Mouse (Mus musculus) layer of hippocampus, adult 9-11 months (tissue): ENCODE measurements around the gene Tmem109.
A peak's percentile ranks its signal among the peaks of the same experiment; 100 is the strongest.

Experiments used
- DNase-seq: peaks from one replicate; pipeline ENCODE4 v3.0.0; 2022

Tmem109 gene

DNA sequence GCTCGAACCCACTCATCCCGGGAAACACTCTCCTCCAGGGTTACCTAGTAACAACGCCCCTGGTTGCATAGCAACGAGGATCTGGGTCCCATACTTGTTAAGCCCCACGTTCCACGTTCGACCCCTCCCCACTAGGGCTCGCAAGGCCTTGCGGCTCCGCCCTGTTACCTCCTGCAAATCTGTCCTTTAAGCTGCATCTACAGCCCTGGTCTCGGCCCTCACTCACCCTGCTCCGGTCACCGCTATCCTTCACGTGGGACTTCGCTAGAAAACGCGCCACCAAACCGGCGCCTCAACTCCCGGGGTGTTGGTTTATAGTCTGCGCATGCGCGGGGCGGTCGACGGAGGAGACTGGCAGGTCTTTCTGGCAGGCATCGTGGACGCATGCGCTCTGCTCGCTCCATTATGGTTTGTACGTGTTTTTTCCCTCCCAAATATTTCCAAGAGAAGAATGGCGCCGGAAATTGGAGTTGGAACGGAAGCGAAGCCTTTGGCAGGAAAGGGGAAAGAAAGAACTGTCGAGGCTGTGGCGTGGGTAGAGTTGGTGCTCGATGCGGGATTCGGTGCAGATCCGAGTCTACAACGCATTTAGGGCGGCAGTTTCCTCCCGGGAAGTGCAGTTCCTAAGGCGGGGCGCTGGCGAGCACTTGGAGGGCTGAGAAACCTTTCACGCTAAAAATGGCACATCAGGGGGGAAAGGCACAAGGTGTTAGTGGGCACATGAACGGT is at the start of gene Tmem109:
Gene Tmem109 (minus strand): TSS at position 576 of the 729 bp plus-strand sequence.
- DNase-seq: peak; percentile 95

DNA sequence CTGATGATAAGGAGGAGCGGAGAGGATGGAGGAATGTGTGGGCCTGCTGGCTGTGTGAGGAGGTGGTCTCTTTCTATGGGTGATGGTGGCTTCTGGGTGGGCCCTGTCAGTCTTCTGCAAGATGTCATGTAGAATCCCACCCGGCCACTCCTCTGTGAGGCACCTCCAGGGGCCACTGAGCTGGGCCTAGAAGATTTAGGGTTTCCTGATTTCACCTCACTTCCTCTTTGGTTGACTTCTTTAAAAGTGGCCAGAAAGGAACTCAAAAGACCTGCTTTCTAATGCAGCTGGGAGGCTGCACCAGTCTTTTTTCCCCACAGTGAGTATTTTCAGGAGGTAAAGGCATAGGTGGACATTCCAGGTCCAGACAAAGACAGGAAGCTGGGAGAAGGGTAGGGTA is 48.8 kb upstream of the Tmem109 start:
- no peak for DNase-seq

DNA sequence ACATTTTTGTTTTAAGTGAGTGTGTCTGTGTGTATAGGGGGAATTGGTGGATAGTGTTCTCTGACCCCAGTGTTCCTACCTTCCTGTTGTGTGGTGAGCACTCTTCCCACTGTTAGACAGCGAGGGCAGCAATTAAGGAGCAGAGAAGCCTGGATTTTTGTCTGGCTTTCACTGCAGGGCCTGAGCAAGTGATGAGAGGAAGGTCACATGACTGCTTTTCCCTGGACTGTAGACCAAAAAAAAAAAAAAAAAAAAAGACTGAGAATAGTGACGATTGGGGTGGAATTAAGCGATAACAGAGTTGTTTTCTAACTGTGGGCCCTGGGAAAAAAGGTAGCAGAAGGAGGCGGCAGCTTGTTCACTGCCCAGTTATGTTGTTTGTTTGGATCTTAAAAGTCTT is 44.9 kb upstream of the Tmem109 start:
- DNase-seq: no peak

DNA sequence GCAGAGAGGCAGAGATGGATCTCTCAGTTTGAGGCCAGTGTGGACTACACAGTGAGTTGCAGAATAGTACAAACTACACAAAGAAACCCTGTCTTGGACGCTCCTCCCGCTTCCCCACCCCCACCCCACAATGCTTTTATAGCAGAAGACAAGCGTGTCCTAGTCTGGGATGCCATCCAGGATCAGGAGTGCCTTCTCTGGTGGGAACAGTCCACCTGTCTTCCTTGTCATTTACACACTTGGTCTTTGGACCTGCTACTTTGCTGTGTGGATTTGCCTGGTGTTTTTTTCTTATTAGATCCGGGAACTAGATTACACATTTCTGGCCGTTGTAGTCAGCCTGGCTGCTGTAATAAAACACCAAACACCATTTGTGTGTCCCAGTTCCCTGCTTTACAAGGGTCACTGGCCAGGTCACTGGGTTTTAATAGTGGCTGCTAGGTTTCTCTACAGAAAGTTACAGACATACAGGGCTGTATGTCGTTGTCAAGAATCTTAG is 44.4 kb upstream of the Tmem109 start:
- no peak for DNase-seq

DNA sequence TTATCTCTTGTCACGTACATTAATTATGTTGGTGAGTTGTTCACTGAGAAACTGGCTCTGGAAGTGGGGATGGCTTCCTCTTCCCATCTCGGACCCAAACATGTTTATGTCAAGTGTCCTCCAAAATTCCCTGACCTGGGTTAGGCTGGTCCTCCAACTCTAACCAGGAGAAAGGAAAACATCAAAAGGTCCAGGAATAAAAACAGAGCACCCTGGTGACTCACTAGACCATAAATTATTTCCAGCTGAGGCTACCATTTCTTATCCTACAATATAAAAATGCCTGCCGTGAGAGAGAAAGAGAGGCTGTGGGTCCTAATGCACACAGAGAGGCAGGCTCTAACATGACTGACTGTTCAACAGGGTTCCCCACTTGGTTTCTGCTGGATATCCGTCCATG is 42.4 kb upstream of the Tmem109 start:
- DNase-seq: no peak

DNA sequence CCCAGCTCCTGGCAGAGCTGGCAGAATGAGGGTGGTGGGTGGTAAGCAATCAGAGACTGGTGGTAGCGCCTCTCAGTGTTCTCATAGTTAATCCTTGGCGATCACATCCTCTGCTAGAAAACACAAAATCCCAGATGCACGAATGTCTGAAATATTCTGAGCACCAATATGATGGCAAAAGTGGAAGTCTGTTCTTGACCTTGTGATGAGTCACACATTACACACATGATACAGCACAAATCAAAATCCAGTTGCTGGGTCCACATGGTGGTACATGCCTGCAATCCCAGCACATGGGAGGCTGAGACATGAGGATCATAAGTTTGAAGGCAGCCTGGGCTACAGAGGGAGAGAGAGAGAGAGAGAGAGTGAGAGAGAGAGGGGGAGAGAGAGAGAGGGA is 39.3 kb upstream of the Tmem109 start:
- DNase-seq: no peak

DNA sequence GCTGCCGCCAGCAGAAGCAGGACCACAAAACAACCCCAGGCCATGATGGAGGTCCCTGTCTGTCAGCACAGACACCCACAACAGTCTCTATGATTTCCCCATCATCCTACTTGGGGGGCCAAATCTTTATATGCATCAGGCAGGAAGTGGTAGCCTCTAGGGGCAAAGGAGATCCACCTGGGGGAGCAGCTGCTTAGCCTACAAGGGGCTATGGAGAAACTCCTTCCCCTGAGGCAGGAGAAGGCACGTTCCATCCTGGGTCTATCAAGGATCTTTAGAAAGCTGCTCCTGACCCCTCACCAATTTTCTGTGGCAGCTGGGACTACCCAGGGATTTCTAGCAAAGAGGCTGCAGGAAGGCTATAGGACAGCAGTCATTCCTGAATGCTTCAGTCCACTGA is 38.7 kb upstream of the Tmem109 start, which contains the start of gene Zp1:
Gene Zp1 (minus strand): TSS at position 101 of the 400 bp plus-strand sequence.
- DNase-seq: no peak

DNA sequence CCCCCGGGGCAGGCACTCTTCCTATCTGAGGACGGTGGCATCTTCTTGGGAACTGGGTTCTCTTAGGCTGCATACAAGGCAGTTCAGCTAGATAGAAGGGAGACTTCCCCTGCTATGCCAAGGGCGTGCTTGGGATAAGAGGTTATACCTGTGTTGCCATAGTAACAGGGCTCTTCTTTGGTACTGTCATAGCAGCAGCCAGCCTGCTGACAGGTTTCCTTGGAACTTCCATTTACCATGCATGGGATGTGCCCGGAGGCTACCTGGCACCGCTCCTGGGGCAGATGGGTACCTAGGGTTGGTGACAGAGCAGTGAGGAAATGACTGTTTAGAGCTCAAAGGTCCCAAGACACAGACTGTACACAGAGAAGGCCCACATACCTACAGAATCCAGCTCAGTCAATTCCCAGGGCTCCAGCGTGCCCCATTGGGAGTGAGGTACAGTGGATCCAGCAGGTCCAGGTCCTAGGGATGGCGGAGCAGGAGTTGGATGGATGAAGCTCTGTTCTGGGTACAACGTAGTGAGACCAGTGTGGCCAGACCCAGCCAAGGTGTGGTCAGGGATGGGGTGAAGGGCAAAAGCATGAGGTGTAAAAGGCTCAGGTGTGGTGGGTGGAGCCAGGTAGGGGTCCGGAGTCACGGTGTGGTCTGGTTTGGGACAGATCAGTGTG is 36.7 kb upstream of the Tmem109 start:
- DNase-seq: no peak

DNA sequence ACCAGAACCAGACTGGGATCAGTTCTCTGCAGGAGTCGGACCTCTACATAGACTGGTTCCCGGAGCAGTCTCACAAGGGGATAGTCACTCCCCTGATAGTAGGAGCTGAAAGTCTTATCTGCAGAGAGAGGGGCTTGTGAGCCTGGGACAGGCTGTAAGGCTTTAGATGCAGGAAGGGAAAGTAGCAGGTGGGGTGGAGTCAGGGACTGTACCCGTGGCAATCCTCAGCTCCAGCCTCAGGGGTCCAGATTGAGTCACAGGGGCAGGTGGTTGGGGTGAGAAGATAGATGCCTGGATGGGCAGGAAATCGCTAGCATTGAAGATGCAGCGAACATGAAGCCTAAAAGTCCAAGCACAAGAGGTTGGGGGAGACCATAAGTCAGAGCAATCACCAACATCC is 34.7 kb upstream of the Tmem109 start:
- DNase-seq: no peak

DNA sequence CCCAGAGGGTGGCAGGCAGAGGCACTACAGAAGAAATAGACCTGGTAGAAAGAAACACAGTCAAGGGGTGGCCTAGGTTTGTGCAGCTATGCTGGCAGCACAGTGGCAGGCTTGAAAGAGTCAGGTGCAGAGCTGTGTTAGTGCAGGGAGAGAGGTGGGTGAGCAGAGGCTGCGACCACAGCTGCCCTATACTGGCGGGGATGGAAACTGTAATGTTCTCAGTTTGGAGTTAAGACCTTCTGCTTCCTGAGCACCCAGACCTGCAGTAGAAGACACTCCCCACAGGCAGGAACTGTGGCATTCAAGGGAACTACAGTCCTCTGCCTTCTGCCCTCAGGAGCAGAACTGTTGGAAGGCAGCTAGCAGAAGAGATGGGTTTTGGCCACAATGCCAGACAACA is 33.1 kb upstream of the Tmem109 start:
- no peak for DNase-seq

DNA sequence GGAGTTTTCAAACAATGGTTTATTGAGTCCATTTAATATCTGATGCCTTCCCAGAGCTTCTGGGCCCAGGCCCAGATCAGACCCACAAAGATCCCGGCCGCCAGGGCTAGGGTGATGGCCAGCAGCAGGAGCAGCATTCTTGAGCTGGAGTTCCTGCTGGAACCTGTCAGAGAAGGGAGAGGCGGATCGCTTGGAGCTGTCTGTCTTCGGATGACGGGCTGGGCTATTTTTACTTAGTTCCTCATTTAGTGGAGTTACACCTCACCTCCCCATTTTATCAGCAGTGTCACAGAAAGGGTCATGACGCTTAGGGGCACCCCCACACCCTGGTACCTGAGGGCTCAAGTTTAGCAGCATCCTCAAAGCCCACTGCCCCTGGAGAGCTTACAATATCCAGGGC is 32.5 kb upstream of the Tmem109 start:
- DNase-seq: no peak

DNA sequence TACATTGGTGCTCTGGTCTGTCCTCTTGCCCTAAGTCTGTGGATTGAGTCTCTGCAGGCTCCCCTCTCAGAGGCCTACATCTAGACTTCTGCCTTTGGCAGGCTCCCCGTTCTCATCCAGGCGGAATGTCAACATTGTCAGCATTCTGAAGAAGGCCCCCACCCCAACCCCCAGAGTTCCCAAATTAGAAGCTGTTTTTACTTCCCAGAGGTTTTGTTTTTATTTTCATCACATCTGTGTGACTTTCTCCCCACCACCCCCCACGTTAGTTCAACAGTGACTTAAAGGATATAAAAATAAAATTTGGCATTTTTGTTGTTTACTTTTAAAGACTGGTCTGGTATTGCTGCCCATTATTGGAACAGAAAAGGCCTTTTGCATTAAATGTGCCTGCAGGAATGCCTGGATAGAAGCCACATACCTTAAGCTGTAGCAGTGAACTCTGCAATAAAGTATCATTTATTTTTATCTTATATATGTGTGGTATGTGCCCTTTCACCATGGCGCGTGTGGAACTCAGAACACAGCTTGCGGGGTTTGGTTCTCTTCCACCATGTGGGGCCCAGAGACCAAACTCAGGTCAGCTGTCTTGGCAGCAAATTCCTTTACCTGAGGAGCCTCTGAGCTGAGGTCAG is 27.4 kb upstream of the Tmem109 start:
- no peak for DNase-seq

DNA sequence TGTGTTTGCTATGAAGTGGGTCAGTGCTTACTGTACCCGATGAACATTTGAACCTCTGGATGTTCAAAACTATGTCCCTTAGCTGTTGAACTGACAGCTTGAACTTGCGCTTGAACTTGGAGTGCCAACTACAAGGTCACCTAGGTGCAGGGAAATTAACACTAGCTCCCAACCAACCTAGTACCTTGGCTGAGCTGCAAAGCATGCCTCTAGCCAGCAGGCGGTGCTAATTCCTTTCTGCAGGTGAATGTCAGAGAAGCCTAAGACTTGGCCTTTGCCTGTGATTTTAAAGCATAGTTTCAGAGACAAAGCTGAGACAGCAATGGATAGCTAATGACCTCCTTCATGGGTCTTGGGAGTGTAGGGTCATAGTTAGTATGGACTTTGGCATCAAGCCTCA is 26.1 kb upstream of the Tmem109 start:
- peak; percentile 32 for DNase-seq

DNA sequence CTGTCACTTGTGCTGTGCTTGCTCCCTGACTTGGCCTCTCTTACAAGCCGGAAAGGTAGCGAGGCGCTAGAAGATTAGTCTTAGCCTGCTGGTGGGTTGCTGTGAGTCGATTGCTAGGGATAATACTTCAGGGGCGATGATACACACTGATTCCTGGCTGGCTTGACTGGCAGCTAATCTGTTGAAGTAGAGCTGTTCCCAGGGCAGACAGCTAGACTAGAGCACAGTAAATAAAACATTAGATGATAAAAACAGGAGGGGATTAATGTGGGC is 23.9 kb upstream of the Tmem109 start:
- no peak for DNase-seq

DNA sequence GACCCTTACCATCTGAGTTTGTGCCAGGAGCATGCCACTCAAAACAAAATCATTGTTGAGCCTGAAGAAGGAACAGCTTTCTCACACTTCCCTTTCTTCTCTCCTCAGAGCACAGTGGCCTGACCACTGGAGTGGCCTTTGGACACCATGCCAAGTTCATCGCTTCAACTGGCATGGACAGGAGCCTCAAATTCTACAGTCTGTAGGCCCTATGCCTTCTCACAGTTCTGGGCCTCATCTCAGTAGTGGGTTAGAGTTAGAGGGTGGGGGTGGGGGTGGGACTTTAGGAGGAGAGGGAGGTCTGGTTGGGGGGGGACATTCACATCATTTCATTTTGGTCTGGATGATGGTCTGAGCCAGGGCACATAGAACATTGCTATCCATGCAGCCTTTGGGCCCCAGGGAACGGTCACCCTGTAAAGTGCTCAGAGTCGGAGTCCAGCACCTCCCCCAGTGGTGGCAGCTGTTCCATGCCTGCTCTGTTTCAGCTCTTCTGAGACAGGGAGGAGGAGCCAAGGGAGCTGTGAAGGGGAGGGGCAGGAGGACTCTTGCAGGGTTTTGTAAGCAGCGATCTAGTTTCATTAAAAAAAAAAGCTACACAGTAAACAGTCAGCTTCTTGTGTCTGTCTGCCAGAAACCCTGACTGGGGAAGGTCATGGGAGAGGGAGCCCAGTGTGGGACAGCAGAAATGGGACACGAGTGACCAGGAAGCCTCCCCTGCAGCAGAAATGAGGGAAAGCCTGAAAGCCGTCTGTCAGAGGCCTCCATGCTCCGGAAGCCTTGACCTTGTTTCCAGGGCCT is 23.3 kb upstream of the Tmem109 start:
- DNase-seq: peak; percentile 84

DNA sequence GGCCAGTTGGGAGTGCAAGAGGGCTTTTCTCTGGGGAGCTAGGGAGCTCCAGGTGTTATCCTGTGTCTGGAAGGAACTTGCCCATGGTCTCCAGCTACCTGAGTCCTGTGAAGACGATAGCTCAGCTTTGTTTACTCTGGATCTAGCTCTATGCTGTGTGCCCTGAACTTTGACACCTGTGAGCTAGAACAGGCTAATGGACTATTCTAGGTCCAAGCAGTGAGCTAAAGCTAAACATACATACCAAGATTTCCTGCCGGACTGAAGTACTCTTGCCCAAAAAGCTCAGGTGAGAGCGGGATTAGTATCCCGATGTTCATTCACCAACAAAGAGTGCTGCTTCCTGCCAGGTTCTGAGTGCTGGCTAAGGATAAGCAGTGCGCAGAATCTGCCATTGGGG is 22.7 kb upstream of the Tmem109 start:
- no peak for DNase-seq

DNA sequence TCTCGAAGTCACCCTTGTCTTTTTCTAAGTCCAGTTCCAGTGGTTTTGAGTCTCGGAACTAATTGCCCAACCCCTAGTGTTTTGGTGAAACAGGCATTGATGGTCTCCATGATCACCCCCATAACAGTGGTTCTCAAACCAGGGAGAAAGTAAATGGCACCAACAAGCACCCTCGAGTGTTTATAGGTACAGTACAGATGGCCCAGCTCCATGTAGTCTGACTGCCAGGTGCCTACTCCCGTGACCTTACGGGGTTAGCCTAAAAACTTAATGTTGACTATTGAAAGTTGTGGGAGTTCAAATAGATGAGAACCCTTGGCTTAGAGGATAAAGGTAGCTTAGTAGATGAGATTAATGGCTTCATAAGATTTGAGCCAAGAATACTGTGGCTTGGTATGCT is 19.2 kb upstream of the Tmem109 start:
- no peak for DNase-seq

DNA sequence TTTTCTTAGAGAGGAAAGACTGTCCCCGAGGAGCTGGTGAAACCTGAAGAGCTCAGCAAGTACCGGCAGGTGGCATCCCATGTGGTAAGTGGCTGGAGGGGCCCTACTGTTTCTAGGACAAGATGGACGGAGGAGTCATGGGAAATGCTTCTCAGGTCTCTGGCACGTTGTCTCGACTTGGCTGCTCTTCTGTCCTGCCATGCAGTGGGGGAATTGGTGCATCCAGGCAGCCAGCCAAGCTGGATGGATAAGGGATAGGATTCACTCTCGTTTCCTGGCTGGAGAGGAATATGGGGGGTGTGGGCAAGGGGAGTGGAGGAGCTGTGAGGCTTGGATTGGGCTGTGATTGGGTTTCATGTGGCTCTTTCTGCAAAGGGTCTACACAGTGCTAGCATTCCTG is 18.5 kb upstream of the Tmem109 start:
- no peak for DNase-seq

DNA sequence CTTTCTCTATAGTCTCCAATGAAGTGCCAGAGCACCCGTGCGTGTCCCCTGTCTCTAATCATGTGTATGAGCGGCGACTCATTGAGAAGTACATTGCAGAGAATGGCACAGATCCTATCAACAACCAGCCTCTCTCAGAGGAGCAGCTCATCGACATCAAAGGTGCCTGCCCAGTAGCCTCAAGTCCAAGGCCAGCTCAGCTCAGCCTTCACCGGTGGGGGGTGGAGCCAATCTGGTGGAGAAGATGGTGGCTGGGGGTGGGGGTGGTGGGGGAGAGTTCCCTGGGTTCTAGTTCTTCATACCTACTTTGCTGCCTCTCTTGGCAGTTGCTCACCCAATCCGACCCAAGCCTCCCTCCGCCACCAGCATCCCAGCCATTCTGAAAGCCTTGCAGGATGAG is 15.7 kb upstream of the Tmem109 start:
- no peak for DNase-seq

DNA sequence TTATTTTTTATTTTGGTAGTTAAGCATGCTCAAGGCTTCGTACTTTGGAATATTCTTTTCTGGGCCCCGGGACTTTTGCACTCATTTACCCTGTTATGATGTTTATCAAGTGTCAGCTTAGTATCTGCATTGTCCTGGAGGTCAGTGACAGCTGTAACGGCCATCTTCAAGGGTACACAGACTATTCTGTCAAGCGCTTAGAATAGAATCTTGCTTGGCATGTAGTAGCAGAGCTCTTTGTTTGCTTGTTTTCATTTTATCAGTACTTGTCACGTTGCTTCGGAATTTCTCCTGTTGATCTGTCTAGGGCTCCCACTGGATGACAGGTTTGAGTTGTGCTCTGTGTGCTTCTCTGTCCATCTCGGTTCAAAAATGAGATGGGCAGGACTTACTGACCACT is 15.0 kb upstream of the Tmem109 start:
- DNase-seq: no peak

DNA sequence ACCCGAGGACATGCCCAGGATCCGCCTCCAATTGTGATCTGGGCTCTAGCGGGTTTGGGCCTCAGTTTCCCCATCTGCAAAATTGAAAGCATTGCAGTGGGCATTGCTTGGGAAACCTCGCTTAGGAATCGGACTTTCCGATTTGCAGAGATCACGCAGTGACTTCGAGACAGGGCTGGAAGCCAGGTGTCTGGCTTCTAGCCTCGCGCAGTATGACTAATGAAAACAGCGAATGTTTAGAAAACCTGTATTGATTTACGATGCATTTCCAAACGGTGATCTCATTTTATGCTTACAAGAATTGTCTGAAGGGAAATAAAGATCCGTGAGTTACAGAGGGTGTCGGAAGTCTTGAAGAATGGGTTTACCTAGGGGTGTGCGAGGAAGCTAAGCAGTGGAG is 13.9 kb upstream of the Tmem109 start:
- no peak for DNase-seq

DNA sequence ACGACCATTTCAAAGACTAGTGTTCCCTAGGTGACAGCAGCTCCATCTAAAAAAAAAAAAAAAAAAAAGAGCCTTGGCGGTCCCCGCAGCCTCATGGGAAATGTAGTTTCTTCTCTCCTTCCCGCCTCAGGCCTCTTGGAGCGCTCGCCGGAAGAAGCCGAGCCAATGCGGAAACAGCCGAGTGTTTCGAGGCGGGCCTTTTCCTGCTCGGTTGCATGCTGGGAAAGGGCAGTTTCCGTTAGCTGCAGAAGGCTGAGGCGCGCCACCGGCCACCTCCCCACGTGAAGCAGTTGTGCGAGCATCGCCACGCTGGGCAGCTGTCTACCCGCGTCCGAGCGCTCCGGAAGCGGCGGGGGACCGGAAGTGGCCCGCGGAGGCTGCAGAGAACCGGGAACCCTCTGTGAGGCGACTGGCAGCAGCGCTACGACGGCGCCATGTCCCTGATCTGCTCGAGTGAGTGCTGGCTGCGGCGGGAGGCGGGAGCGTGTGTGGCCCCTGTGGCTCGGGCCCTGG is 13.3 kb upstream of the Tmem109 start, which contains the start of gene Prpf19:
Gene Prpf19 (plus strand): TSS at position 216 of the 513 bp plus-strand sequence.
- peak; percentile 97 for DNase-seq

DNA sequence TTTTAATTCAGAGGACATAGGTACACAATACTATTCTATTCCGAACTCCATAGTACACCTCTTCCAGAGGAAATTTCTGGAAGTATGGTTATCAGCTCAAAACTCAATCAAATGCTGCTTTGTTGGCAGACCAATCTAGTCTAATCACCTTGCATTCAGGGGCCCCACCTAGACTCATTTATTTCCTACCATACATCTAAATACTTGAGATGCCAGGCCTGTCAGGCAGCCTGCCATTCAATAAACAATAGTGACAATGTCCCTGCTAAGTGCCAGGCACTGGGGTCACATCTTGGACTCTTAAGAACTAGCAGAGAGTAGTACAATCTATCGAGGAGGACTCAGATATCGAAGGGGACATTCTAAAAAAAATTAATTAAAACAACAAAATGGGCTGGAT is 10.4 kb upstream of the Tmem109 start:
- DNase-seq: no peak
